Mouse (Mus musculus): ENCODE measurements around the gene Hebp1. TPM values are rescaled to one million over a fixed set of nuclear protein-coding genes. Genes with fewer than 3 reads are reported as not detected.

Hebp1 gene
- polyA plus RNA-seq, 1 experiment from 2014 or later: 94.2 TPM

DNA sequence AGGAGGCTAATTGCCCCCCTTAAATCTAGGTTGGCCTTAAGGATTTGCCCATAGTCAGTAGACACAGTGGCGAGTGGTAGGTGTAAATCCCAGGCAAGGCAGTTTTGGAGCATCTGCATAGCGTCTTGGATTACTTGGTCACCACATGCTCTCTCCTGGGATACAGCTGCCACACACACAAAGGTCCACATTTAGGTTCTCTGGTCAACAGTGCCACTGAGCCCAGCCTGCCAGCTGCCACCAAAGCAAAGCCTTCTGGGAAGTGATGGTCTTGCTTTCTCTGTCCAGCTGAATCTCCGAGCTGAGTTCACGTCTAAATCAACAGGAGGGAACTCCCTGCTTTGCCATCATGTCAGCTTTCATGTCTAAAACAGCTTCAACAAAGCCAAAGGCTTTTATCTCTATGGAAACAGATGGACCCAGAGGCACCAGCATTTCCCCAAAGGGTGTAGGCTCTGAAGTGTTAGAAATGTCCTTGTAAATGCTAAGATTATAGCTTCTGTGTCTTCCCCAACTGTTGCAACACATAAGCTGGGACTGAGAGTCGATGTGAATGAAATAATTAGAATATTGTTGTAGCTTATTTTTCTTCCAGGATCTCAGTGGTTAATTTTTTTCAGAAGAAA, 73.0 kb downstream of the Hebp1 start:
- Histone ChIP-seq H3K9ac (replicated peaks) (no peak overlapping the region), H3K4me3 (ENCODE audit: low read depth, low read length) (no peak overlapping the region), H3K27me3 (ENCODE audit: insufficient read depth, low read length) (no peaks in the 10 kb centered on the region), H3K27ac (ENCODE audit: low read depth) (no peak overlapping the region), H3K4me1 (ENCODE audit: insufficient read depth) (no peaks in the 10 kb centered on the region), H3K4me2 (ENCODE audit: low read depth, low read length) (no peak overlapping the region), H3K9me3 (ENCODE audit: low read length) (no peaks in the 10 kb centered on the region), H3K36me3 (replicated peaks; ENCODE audit: insufficient read depth, low read length) (no peaks in the 10 kb centered on the region)
- no peak for ATAC-seq
- TF ChIP-seq EP300 (IDR thresholded peaks at IDR 0.05; ENCODE audit: low read depth) (no peak), CTCF (IDR thresholded peaks at IDR 0.05; ENCODE audit: low read depth) (no peak)
- 54% methylated on average over 5 of the region's 5 CpGs for WGBS (ENCODE audit: insufficient replicate concordance)
- DNase-seq: no peak

DNA sequence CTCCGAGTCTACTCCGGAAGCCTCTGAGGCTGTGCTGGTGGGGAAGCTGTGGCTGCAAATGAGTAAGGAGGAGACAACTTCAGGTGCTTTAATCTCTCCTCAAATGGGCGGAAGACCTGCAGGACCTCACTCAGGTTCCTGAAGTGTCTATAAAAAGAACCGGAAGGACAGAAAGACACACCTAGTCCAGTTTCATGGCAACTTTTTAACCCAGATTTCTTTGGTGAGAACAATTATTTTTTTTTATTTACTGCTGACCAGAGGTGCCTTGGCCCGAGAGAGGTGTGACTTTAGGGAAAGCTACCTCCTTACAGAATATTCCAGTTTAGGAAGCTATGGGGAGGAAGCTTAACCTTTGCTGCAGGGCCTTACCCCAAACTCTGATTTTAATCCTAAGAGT, 79.6 kb downstream of the Hebp1 start, which contains the start of gene Gprc5d:
TSS of gene Gprc5d (minus strand) at position 101 of the 400 bp plus-strand sequence.
- Histone ChIP-seq H3K4me2 (ENCODE audit: low read depth, low read length) (no peak within 1 kb of the TSS), H3K4me1 (ENCODE audit: insufficient read depth) (no peaks in the 10 kb centered on the region), H3K4me3 (ENCODE audit: low read depth, low read length) (no peak within 1 kb of the TSS), H3K27me3 (ENCODE audit: insufficient read depth, low read length) (no peaks in the 10 kb centered on the region), H3K9me3 (ENCODE audit: low read length) (no peaks in the 10 kb centered on the region), H3K36me3 (replicated peaks; ENCODE audit: insufficient read depth, low read length) (no peaks in the 10 kb centered on the region), H3K27ac (ENCODE audit: low read depth) (no peak within 1 kb of the TSS), H3K9ac (replicated peaks) (no peak within 1 kb of the TSS)
- ATAC-seq (no peak), DNase-seq (no peak)
- WGBS (ENCODE audit: insufficient replicate concordance): 79% methylated on average over 5 of the region's 5 CpGs
- TF ChIP-seq EP300 (IDR thresholded peaks at IDR 0.05; ENCODE audit: low read depth): no peak
- no peak for TF ChIP-seq CTCF (IDR thresholded peaks at IDR 0.05; ENCODE audit: low read depth)

DNA sequence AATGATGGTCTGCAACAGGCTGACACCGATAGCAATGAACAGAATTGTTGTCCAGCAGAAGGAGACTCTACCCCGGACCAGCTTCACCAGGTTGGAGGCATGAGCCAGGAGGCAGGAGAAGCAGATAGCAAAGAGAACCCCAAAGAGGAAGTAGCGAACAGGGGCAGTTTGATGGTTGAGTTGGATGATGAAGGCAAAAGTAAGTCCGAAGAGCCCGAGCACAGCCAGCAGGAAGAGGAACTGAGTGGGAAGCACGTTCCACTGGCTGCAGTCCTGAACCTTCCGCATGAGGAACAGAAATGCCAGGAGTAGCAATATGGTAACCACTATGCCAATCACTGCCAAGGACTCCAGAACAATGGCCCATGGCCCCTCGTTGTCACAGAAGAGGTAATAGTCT, 81.3 kb downstream of the Hebp1 start:
- H3K4me2 ChIP-seq (ENCODE audit: low read depth, low read length): no peak overlapping the region
- H3K9me3 ChIP-seq (ENCODE audit: low read length): no peaks in the 10 kb centered on the region
- H3K27ac ChIP-seq (ENCODE audit: low read depth): no peak overlapping the region
- 46% methylated on average over 8 of the region's 8 CpGs for WGBS (ENCODE audit: insufficient replicate concordance)
- DNase-seq (no peak), ATAC-seq (no peak)
- TF ChIP-seq CTCF (IDR thresholded peaks at IDR 0.05; ENCODE audit: low read depth) (no peak), EP300 (IDR thresholded peaks at IDR 0.05; ENCODE audit: low read depth) (no peak)
- H3K4me3 ChIP-seq (ENCODE audit: low read depth, low read length): no peak overlapping the region
- H3K9ac ChIP-seq (replicated peaks): no peak overlapping the region
- H3K27me3 ChIP-seq (ENCODE audit: insufficient read depth, low read length): no peaks in the 10 kb centered on the region
- no peaks in the 10 kb centered on the region for H3K4me1 ChIP-seq (ENCODE audit: insufficient read depth)
- H3K36me3 ChIP-seq (replicated peaks; ENCODE audit: insufficient read depth, low read length): no peaks in the 10 kb centered on the region

DNA sequence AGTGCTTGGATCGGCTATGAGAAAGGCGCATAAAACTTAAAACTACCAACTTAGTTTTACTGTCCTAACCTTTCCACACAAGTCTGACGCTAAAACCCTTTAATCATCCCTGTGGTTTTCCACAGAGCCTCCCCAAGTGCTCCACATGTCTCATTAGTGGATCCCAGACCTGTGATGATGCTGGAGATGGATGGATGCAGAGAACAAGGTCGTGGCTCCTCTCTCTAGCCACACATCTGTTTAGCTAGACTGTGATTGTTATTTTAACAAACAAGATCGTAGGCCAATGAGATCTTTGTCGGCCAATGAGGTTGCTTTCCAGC, 84.7 kb downstream of the Hebp1 start:
- Histone ChIP-seq H3K36me3 (replicated peaks; ENCODE audit: insufficient read depth, low read length) (no peaks in the 10 kb centered on the region), H3K9me3 (ENCODE audit: low read length) (no peaks in the 10 kb centered on the region), H3K9ac (replicated peaks) (no peak overlapping the region), H3K4me1 (ENCODE audit: insufficient read depth) (no peaks in the 10 kb centered on the region), H3K4me2 (ENCODE audit: low read depth, low read length) (no peak overlapping the region), H3K27me3 (ENCODE audit: insufficient read depth, low read length) (no peaks in the 10 kb centered on the region), H3K27ac (ENCODE audit: low read depth) (no peak overlapping the region), H3K4me3 (ENCODE audit: low read depth, low read length) (no peak overlapping the region)
- ATAC-seq: no peak
- 40% methylated on average over 6 of the region's 6 CpGs for WGBS (ENCODE audit: insufficient replicate concordance)
- TF ChIP-seq EP300 (IDR thresholded peaks at IDR 0.05; ENCODE audit: low read depth) (no peak), CTCF (IDR thresholded peaks at IDR 0.05; ENCODE audit: low read depth) (no peak)
- no peak for DNase-seq

DNA sequence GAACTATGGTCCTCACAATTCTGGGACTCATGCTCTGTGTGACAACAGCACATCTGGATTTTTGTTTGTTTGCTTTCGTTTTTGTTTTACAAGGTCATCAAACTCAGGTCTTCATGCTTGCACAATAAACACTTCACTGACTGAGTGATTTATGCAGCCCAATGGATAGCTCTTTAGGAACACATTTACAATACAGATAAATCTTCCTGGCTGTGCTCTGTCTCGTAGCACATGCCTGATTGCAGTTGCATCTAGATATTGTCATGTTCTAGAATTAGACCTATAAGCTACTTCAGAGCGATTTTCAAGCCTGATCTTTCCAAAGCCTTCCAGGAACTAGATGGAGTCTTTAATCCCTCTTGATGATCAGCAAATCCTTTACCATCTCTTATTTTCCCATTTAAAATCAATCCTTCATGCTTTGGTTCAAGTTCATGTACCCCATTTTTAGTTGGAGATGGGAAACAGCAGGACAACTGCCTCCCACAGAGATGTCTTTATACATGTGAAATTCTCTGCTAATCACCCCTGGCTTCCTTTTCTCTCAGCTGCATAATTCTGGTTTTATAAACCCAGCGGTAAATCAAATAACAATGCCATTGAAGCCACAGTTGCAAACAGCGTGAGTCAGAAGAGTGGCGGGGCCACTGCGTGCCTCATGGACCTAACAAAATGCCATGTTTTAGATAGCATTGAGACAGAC, 85.3 kb downstream of the Hebp1 start:
- 33% methylated on average over 7 of the region's 7 CpGs for WGBS (ENCODE audit: insufficient replicate concordance)
- Histone ChIP-seq H3K4me1 (ENCODE audit: insufficient read depth) (no peaks in the 10 kb centered on the region), H3K9ac (replicated peaks) (no peak overlapping the region), H3K27ac (ENCODE audit: low read depth) (no peak overlapping the region), H3K4me3 (ENCODE audit: low read depth, low read length) (no peak overlapping the region), H3K9me3 (ENCODE audit: low read length) (no peaks in the 10 kb centered on the region), H3K4me2 (ENCODE audit: low read depth, low read length) (no peak overlapping the region), H3K27me3 (ENCODE audit: insufficient read depth, low read length) (no peaks in the 10 kb centered on the region), H3K36me3 (replicated peaks; ENCODE audit: insufficient read depth, low read length) (no peaks in the 10 kb centered on the region)
- no peak for ATAC-seq
- DNase-seq: no peak
- TF ChIP-seq CTCF (IDR thresholded peaks at IDR 0.05; ENCODE audit: low read depth) (no peak), EP300 (IDR thresholded peaks at IDR 0.05; ENCODE audit: low read depth) (no peak)

DNA sequence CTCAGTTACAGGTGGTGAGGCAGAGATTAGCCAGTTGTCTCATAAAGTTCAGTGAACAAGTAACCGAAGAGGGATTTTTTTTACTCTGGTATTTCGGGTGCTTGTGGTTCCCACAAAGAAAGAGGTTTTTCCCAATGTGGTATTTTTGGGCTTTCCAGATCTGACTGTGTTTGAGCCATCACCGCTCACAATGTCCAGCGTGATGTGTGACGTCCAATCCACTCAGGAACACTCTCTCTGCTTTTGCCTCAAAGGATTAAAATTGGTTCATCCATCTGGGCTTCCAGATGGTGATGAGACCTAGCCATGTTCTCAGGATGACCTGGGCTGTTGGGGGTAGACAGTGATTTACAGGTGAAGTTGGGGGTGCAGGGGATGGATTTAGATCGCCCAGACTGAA, 90.8 kb downstream of the Hebp1 start:
- no peak overlapping the region for H3K4me3 ChIP-seq (ENCODE audit: low read depth, low read length)
- no peaks in the 10 kb centered on the region for H3K27me3 ChIP-seq (ENCODE audit: insufficient read depth, low read length)
- no peak for ATAC-seq
- no peak overlapping the region for H3K27ac ChIP-seq (ENCODE audit: low read depth)
- no peaks in the 10 kb centered on the region for H3K36me3 ChIP-seq (replicated peaks; ENCODE audit: insufficient read depth, low read length)
- no peak overlapping the region for H3K9ac ChIP-seq (replicated peaks)
- no peak for TF ChIP-seq CTCF (IDR thresholded peaks at IDR 0.05; ENCODE audit: low read depth)
- no peak for TF ChIP-seq EP300 (IDR thresholded peaks at IDR 0.05; ENCODE audit: low read depth)
- WGBS (ENCODE audit: insufficient replicate concordance): 77% methylated on average over 6 of the region's 6 CpGs
- H3K4me1 ChIP-seq (ENCODE audit: insufficient read depth): no peaks in the 10 kb centered on the region
- H3K9me3 ChIP-seq (ENCODE audit: low read length): no peaks in the 10 kb centered on the region
- H3K4me2 ChIP-seq (ENCODE audit: low read depth, low read length): no peak overlapping the region
- no peak for DNase-seq
